Mouse (Mus musculus) cerebellum, adult 18-20 months (tissue): ENCODE data around the gene 2410004B18Rik.
"Not testable (repeated sequence)": the region's sequence is repeated elsewhere in the genome, so short reads cannot be mapped to it uniquely, and the experiment has no call there.

Experiments used
- DNase-seq, 2 experiments: peaks; one replicate each; pipeline ENCODE4 v3.0.0; 2021

Gene 2410004B18Rik

DNA sequence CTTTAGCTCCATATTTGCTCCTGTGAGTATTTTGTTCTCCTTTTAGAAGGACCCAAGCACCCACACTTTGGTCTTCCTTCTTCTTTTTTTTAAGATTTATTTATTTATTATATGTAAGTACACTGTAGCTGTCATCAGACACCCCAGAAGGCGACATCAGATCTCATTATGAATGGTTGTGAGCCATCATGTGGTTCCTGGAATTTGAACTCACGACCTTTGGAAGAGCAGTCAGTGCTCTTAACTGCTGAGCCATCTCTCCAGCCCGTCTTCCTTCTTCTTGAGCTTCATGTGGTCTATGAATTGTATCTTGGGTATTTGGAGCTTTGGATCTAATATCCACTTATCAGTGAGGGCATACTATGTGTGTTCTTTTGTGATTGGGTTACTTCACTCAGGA, 27.8 kb downstream of the 2410004B18Rik start:
- DNase-seq: not testable (repeated sequence)

DNA sequence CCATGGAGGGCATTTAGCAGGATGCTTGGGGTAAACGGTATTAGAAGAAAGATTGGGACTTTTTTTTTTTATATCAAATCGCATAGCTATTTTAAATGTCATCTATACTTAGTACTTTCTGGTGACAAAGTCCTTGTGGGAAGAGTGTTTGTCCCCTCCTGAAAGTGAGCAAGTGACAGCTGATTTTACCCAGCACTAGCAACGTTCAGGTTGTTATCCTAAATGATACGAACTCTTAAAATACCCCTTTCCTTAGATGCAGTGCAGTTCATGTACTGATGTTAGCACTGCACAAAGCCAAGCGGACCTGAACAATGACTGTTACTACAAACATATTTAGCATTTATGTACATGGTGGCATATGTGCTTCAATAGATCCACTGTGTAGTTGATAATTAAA, 29.0 kb downstream of the 2410004B18Rik start:
- no peak for DNase-seq

DNA sequence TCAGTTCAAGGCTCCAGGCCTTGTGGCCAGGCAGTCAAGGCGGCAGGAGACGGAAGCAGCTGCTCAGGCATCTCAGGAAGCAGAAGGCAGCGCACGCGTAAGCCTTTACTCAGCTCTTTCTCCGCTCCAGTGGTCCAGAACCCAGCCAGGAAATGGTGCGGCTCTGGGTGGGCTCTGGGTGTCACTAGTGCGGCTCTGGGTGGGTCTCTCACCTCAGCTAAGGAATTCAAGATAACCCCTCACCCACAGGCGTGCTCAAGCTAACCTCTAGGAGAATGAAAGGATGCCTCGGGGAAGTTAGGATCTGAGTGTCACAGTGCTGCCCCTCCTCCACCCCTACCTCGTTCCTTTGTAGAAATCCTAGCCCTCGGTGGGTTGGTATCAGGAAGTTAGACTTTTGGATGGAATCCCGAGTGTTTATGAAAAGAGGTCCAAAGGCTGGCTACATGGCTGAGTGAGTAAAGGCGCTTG, 31.3 kb downstream of the 2410004B18Rik start:
- DNase-seq: no peak

DNA sequence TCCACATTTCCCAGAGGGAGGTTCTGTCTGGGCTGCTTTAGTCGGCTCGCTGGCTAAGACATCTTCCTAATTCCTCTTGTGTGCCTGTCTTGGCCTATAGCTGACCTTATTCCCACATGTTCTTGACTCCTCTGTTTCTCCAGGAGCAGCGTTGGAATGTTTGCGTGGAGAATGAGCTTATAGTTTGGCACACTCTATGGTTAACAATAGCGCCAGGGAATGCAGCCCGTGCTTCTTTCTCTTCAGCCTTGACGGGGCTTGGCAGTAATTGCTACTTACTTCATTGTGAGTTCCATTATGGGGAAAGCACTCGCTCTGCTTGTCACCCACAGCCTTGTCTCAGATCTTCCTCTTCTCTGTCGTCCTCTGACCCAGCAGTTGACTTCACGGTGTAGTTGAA, 33.7 kb downstream of the 2410004B18Rik start:
- no peak for DNase-seq

DNA sequence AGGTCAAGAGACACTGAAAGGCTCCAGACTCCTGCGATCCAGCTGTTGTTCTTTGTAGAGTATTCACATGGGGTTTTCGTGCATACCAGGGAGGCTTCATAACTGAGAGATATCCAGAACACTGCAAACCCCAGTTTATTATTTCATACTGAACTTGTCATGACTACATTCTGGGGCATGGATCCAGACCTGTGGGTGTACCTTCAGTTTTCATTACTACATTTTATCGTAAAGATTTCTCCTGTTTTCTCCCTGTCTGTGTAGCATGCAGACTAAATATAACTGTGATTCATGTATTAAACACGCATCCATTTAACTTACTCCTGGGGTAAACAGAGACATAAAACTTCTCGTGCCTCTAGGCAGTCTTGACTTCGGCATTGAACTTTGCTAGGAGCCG, 37.2 kb downstream of the 2410004B18Rik start:
- DNase-seq: no peak

DNA sequence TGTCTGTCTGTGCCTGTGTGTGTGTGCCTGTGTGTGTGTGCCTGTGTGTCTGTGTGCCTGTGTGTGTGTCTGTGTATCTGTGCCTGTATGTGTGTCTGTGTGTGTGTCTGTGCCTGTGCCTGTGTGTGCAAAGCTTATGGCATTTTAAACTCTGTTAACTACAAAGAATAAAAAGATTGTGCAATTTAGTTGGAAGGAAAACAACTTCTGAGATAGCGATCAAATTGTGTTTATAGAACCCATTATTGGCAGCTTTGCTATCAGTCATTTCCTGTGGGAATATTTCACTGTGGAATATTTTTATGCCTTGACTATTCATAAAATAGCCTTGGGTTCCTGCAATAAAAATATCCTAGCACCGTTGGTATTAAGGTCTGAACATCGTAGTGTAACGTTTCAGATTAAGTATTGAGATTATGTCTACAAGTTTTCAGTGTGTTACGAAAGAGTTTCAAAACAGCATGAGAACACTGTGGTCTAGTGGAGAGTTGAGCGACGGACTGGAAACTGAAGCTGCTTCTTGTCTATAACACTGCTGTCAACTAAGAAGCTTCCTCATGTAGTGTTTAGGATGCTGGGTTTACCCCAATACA, 47.6 kb downstream of the 2410004B18Rik start:
- no peak for DNase-seq

DNA sequence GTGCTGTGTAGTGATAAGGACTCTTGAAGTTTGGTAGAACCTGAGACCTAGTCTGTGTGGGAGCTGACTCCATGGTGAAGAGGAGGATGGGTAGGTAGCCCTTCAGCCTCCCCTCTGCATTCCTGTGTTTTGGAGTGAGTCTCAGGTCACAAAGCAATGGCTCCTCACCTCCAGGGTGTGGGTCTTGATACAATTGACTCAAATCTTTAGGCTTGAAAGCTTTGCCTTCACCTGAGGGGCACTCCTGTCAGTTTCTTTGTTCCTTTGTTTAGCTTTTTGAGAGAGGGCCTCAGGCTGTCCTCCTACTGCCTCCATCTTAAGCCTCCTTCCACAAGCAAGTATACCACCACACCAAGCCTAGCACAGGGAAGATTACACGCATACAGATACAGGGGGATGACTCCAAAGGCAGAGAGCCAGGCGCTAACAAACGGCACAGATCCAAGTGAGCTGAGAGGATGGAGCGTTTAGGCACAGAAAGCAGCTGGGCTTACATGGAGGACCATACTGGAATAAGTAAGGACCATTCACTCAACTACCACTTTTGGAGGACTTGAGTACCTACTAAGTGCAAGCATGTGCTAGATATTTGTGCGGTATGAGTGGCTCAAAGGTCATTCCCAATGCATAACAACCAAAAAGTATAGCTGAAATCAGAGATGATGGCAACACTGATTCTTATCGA, 48.6 kb downstream of the 2410004B18Rik start:
- DNase-seq: no peak

DNA sequence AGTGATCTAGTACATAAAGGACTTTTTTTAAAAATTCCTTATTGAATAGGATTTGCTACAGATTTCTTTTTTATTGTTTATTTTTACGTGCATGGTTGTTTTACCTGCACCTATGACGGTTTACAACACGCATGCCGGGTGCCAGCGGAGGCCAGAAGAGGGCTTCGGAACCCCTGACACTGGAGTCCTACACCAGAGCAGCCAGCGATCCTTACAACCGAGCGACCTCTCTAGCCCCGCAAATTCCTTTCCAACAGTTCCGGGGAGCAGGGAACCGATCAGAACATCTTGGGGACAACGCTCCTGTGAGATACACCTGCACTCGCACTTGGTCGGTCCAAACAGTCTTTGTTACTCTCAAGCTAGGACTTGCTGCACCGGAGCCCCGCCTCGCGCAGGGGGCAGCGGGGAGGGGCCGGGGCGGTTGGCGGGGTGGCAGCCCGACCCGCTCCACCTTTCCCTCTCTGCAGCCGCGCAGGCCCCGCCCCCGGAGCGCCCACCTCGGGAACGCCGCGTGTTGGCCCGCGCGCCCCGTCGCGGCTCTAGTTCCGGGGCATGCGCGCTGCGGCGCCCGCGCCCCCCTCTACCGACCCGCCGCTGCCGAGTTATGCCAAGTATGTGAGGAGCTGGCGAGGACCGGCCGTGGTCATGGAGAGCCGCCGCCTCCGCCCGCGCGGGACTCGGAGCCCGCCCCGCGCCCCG, 49.6 kb downstream of the 2410004B18Rik start, which contains the start of gene Syde2:
TSS of gene Syde2 (plus strand) at position 603 of the 702 bp plus-strand sequence.
- peak; percentile 12 to 24 for DNase-seq

DNA sequence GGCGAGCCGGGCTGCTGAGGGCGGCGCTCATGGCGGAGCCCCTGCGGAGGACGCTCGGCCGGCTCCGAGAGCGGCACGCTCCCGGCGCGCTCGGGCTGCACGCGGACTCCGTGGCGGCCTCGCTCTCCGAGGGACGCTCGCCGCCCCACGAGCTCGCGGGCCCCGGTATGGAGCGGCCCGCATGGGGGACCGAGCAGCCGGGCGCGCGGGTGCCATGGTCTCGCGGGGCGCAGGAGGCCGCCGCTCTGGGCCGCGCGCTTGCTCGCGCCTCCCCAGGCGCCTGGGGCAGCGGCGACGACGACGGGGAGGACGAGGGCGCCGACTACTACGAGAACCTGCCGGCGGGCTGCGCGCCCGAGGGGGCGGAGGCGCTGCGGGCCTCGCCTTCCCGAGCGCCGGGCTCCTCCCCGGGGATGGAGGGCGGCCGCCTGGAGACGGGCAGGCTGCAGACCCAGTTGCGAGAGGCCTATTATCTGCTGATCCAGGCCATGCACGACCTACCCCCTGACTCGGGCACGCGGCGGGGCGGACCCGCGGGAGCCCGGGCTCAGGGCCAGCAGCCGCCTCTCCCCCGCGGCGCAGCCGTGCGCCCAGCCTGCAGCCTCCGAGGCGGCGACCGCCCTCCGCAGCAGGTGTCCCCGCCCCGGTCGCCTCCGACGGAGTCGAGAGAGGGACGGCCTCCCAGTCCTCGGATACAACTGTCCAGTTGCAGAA, 50.3 kb downstream of the 2410004B18Rik start:
- DNase-seq: peak; percentile 15 to 24

DNA sequence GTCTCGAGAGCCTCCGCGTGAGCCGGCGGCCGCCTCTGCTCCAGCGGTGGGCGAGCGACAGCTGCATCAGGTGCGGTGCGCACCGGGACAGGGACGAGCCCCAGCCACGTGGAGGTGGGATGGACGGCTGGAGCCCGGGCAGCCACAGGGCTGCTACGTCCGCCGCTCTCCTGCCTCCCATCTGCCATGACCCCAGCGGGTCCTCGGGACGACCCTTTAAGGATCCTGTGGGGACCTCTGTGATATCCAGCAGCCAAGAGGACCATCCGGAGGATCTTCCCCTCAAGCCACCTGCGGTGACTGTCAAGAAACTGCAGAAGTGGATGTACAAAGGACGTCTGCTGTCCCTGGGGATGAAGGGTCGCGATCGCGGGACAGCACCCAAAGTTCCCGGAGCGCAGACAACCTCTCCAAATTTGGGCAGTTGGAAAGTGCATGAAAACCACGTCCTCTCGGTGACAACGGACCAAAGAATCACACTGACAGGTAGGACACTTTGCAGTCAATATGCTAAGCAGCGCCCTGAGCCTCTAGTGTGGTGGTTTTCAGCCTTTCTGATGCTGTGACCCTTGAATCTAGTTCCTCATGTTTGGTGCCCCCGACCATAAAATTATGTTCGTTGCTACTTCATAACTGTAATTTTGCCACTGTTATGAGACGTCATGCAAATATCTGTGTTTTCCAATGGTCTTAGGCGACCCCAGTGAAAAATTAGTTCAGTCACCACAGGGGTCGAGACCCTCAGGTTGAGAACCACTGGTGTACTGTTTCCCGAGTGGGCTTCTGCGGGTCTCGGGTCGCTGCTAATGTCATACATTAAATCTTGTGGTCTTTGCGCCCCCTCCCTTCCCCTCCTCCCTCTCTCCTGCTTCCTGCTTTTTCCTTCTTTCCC, 51.1 kb downstream of the 2410004B18Rik start:
- DNase-seq: no peak

DNA sequence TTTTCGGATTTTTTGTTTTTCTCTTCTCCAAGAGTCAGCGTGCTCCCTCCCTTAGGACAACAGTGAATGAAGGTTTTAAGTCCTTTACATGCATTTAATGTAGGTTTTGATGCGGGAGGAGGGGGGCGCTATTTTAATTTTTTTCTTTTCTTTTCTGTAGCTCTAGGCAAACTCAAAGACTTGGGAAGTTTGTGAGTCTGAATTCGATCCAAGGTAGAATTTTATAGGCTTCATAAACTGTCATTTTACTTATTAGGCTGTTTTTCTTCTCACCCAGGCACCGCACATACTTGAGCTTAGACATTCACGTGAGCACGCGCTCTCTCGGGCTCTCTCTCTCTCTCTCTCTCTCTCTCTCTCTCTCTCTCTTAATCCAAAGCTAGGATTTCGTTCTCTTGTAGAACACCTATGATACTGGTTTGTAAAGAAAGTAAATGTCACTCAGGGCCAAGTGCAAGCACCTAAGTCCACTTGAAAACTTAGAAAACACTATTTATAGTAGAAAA, 51.8 kb downstream of the 2410004B18Rik start:
- DNase-seq: no peak

DNA sequence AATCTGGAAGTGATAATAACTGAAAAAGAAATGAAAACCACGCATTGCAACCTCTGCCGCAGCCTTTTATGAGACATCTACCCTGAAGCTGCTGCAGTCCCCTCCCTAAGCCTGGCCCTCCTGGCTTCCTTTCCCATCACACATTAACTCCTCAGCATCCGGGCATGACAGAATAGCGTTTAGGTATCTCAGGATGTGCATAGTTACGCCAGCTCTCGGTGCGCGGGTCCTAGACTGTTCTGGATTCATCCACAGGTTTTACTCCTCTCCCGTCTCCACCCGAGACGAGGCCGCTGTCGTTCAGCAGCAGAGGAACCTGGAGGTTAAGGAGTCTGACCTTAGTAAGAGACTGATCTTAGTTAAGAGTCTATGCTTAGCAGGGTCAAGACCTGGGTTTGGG, 53.3 kb downstream of the 2410004B18Rik start:
- DNase-seq: no peak

DNA sequence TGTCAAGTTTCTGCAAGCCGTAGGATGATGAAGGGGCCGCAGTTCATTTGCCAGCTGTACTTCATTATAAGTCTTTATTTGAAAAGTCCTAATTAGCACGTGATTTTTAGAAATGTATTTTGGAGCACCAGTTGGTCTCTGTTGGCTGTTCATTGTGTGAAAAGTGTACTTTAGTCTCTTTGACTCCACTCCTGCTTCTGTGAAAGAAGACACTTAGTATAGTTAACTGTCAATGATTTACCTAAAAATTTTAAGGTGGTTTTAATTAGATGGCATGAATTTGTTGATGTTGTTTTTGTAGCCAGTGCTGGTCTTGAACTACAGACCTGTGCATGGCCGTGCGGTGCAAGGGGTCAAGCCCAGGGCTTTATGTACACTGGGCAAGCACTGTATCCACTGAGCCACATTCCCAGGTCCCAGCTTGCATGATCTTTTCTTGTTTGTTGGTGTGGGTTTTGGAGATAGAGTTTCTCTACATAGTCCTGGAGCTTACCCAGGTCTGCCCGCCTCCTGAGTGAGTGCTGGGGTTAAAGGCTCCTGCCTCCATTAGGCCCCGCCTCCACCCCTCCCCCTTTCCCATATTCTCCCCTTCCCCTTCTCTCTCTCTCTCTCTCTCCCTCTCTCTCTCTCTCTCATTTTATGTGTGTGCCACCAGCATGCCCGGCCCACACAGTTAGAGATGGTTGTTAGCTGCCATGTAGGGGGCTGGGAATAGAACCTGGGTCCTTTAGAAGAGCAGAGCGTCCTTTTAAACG, 54.3 kb downstream of the 2410004B18Rik start:
- no peak for DNase-seq

DNA sequence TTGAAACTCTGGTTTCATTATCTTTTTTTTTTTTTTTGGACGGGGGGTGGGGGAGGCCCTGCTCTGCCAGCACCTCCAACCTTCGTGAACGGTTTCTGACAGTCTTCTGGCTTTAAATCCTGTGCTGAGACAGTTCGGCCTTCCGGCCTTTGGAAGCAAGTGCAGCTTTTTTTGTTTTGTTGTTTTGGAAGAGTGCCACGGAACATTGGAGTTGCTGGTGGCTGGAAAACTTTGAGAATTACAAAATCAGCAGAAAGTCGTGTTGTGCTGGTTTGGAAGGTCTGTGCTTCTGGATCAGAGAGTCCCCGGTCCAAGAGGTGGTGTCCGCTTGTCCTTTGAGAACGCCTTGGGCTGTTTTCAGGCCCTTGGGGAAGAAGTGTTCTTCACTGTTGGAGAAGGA, 55.0 kb downstream of the 2410004B18Rik start:
- peak in 1 of 2 experiments; percentile 8 for DNase-seq

DNA sequence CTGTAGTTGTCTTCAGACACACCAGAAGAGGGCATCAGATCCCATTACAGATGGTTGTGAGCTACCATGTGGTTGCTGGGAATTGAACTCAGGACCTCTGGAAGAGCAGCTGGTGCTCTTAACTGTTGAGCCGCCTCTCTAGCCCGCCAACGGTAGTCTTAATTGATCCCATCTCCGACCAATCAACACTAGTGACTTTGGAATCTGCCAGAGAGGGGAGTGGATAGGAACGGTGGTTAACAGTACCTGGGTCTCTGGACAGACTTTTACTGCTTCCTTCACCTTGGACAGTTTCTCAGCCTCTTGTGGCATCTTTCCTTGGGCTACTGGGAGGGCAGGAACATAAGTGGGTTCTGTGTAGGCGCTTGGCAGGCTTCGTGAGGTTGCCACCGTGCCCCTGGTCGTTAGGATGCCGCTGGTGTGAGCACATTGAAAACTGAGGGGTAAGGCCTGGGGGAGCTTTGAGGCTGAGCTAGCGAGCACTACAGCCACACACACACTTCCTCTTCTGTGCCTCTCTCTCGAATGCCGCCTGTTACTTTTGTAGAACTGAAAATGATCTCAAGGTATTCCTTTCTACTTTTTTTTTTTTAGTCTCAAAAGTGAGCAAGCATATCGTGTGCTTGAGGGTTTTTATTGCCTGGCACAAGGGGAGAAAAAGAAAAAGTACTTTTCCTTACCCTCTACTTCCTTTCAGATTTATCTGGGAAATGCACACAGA, 55.8 kb downstream of the 2410004B18Rik start:
- no peak for DNase-seq
